8 mouse cellular contexts compared by ENCODE assay signal in the genomic region with DNA sequence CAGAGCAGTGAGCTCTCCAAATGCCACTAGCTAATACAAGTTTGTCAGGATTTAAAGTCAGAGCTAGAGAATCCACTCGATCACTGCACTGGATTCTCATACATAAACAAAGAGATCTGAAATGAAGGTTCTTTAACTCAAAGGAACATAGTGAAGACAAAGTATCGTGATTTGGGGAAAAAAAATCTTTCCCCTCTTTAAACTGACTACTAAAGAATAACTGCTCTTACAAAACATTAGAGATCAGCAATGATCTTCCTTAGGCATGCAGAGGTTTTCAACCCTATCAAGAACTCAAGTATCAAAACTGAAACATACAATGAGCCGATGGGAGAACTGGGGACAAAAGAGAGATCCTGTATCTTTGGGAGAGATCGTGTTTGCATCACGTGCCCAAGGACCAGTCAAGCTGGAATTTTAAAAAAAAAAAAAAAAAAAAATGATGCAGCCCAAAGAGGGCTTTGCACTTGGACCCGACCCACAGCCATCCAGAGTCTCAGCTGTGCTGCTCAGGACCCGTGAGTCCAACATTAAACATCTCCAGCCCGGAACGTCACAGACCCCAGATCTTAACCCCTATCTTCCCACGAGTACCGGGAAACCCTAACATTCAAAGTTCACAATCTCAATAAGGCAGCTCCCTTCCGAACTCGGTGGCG. TPM values are rescaled to one million over a fixed set of nuclear protein-coding genes. Genes with fewer than 3 reads are reported as not detected.
DNase-seq lines count a peak whose midpoint lies in the region; ATAC-seq and TF ChIP-seq lines count a peak whose summit lies in the region.

No protein-coding gene starts in this region.

- H3K27ac ChIP-seq in kidney, adult 2 months (ENCODE audit: insufficient read depth, low read depth, low read length) = peak overlapping the region; percentile 79
- H3K27ac ChIP-seq in hindbrain, embryonic 11.5 days (ENCODE audit: low read depth, low read length) = peak overlapping the region; percentile 95
- peak overlapping the region; percentile 98 for H3K27ac ChIP-seq in midbrain, embryonic 12.5 days (replicated peaks)

- no peaks in the 10 kb centered on the region for H3K27me3 ChIP-seq in kidney, adult 2 months (replicated peaks; ENCODE audit: control insufficient read depth, insufficient read depth, low read length)
- H3K27me3 ChIP-seq in Patski = no peaks in the 10 kb centered on the region
- H3K27me3 ChIP-seq in hindbrain, embryonic 11.5 days (ENCODE audit: control insufficient read depth, insufficient read depth, low read length) = no peaks in the 10 kb centered on the region
- H3K27me3 ChIP-seq in midbrain, embryonic 12.5 days = no peaks in the 10 kb centered on the region

- TF ChIP-seq CTCF in kidney, adult 2 months (conservative IDR thresholded peaks at IDR 0.05; ENCODE audit: insufficient read depth, insufficient read length, low read depth, low read length) = no peak
- TF ChIP-seq CTCF in Patski (IDR thresholded peaks at IDR 0.05) = no peak

- POLR2A ChIA-PET in Patski (lab: Charles Lee) = interaction anchor here (0.6 to 2.4 kb wide), 9 partner anchors 9 to 1011 kb away, joined by 3 to 11 read pairs (median 4); no protein-coding TSS in a partner anchor

- peak overlapping the region; percentile 42 for H3K4me2 ChIP-seq in hindbrain, embryonic 11.5 days (replicated peaks; ENCODE audit: low read depth, low read length)
- H3K4me2 ChIP-seq in midbrain, embryonic 12.5 days (replicated peaks) = peak overlapping the region; percentile 68

- H3K9me3 ChIP-seq in hindbrain, embryonic 11.5 days (ENCODE audit: control insufficient read depth, low read length) = no peaks in the 10 kb centered on the region
- H3K9me3 ChIP-seq in midbrain, embryonic 12.5 days = no peaks in the 10 kb centered on the region

- H3K4me3 ChIP-seq in kidney, adult 2 months (ENCODE audit: insufficient read depth, low read depth, low read length) = peak overlapping the region; percentile 86
- peak overlapping the region; percentile 91 for H3K4me3 ChIP-seq in hindbrain, embryonic 11.5 days (ENCODE audit: low read depth, low read length)
- peak overlapping the region; percentile 94 for H3K4me3 ChIP-seq in midbrain, embryonic 12.5 days

- CTCF ChIA-PET in Patski (lab: Charles Lee) = interaction anchor here (0.8 to 9.9 kb wide), 15 partner anchors 8 to 182 kb away, joined by 3 to 91 read pairs (median 5); partner anchors contain the start of gene Slc16a1

- in situ Hi-C loops in Patski (cut with MboI; ENCODE audit: low pct_unique_long_range_greater_than_20kb) = loop anchor here (5.0 to 10.0 kb wide), 3 partner anchors 131 to 484 kb away; no protein-coding TSS in a partner anchor

- H3K4me1 ChIP-seq in kidney, adult 2 months (ENCODE audit: control insufficient read depth, insufficient read depth, low read length) = peaks cover 8% of the 10 kb centered on the region
- H3K4me1 ChIP-seq in hindbrain, embryonic 11.5 days (replicated peaks; ENCODE audit: control insufficient read depth, insufficient read depth, low read length) = no peaks in the 10 kb centered on the region
- peaks cover 16% of the 10 kb centered on the region for H3K4me1 ChIP-seq in midbrain, embryonic 12.5 days

- H3K36me3 ChIP-seq in kidney, adult 2 months (ENCODE audit: control insufficient read depth, insufficient read depth, low read length) = no peaks in the 10 kb centered on the region
- H3K36me3 ChIP-seq in hindbrain, embryonic 11.5 days (ENCODE audit: control insufficient read depth, insufficient read depth, low read length) = no peaks in the 10 kb centered on the region
- H3K36me3 ChIP-seq in midbrain, embryonic 12.5 days = no peaks in the 10 kb centered on the region

- ATAC-seq in Patski = peak; percentile 17
- ATAC-seq in hindbrain, embryonic 11.5 days (ENCODE audit: low FRiP score) = peak; percentile 50
- ATAC-seq in midbrain, embryonic 12.5 days (ENCODE audit: low FRiP score, low read depth) = peak; percentile 38; the same call in 1 of the 2 replicates

- H3K9ac ChIP-seq in hindbrain, embryonic 11.5 days (ENCODE audit: low read depth, low read length) = peak overlapping the region; percentile 83
- H3K9ac ChIP-seq in midbrain, embryonic 12.5 days (replicated peaks) = peak overlapping the region; percentile 81

- under 1% methylated on average over 14 of the region's 14 CpGs for WGBS in kidney, adult 2 months
- 2% methylated on average over 14 of the region's 14 CpGs for WGBS in hindbrain, embryonic 11.5 days
- WGBS in midbrain, embryonic 12.5 days = 2% methylated on average over 14 of the region's 14 CpGs

- TF ChIP-seq POLR2A in kidney, adult 2 months (IDR thresholded peaks at IDR 0.05; ENCODE audit: low read depth, low read length) = no peak

- peak; percentile 44 for DNase-seq in kidney, adult 2 months
- no peak for DNase-seq in kidney, adult 18-20 months
- DNase-seq in Patski (ENCODE audit: low read depth, low spot score) = peak; percentile 20
- no peak for DNase-seq in hindbrain, embryonic 11.5 days (ENCODE audit: low spot score)
- DNase-seq in spleen, postnatal 14 days (ENCODE audit: low spot score in 2 of 2) = no peak
- DNase-seq in ovary, postnatal 14 days (ENCODE audit: low spot score) = no peak
- DNase-seq in adrenal gland, adult (ENCODE audit: inconsistent age in 2 of 2, low spot score in 1 of 2) = no peak

RNA-seq across cellular contexts. Expression of gene Lrig2, which starts 0.8 kb away (rescaled TPM):
- 4.6 and 4.8 TPM in 2 replicates for polyA plus RNA-seq in kidney, adult 2 months (2012; rRNA removed)
- polyA plus RNA-seq in Patski (2021) = 20.1 TPM
- 24.8 and 28.3 TPM in 2 replicates for polyA plus RNA-seq in hindbrain, embryonic 11.5 days (2014; fragmentation: Nextera tagmentation; extraction: Ambion mirVana)
- 31.3 and 36.3 TPM in 2 replicates for polyA plus RNA-seq in midbrain, embryonic 12.5 days (2016; fragmentation: Nextera tagmentation; extraction: Ambion mirVana)

Comparison
In these comparisons a context has a peak if more than half of its experiments do, and no peak if none do; other contexts are left out.
1. DNase-seq: peak in kidney, adult 2 months (single experiment) and Patski (single experiment); none in kidney, adult 18-20 months (single experiment), hindbrain, embryonic 11.5 days (single experiment), spleen, postnatal 14 days (0 of 2), ovary, postnatal 14 days (single experiment) and adrenal gland, adult (0 of 2).
2. Peak in every context shown above with its lines, with median percentiles within 50 percentile points of each other: H3K27ac ChIP-seq, H3K4me3 ChIP-seq and ATAC-seq.